Mouse (Mus musculus) inflammation-experienced regulatory T-cells, adult 6 months (primary cell): Measurements from ENCODE around the gene Srcin1. TPM values are rescaled to one million over a fixed set of nuclear protein-coding genes. Genes with fewer than 3 reads are reported as not detected.

Experiments used
- ATAC-seq: one replicate; pipeline ENCODE4 v1.8.0; 2017
- polyA plus RNA-seq, 3 experiments: library from polyadenylated mRNA; unstranded; fragments of 100-300 nt; shearing (Covaris generic); gene quantifications; one replicate each; pipeline ENCODE4 v1.2.1; 2017

Gene Srcin1
- polyA plus RNA-seq, 3 experiments from 2014 or later, result not detected

DNA sequence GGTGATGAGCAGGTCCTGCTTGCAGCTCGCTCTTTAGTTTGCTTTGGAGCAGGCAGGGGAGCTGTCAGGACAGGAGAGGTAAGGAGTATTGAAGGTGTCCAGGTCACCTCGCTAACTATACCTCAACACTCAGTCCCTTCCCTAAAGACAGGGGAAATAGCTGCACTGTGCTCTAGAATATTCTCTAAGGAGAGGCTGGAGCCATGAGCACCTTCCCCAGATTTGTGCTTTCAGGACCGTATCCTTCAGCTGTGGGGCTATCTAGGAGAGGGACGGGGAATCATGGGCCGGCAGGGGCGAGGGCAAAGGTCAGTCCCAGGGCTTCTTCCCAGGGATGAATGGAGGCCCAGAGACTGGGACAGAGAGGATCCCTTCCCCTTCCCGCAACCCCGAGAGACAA is 23.8 kb downstream of the Srcin1 start:
- no peak for ATAC-seq

DNA sequence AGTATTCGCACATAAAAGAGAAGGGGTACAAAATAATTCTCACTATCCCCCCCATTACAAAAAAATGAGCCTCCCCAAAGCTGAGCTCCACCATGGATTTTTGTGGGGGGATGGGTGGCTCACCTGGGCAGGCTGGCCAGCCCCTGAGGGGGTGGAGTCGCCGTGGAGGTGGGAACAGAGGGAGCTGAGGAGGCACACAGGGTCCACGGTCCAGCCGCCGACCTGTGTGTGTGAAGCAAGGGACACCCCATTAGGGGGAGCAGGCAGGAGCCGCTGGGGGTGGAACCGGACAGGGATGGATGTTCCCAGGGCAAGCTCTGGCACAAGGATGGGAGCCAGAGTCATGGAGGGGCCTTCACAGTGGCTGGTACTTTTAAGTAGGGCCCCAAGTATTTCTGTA is 27.2 kb downstream of the Srcin1 start:
- no peak for ATAC-seq

DNA sequence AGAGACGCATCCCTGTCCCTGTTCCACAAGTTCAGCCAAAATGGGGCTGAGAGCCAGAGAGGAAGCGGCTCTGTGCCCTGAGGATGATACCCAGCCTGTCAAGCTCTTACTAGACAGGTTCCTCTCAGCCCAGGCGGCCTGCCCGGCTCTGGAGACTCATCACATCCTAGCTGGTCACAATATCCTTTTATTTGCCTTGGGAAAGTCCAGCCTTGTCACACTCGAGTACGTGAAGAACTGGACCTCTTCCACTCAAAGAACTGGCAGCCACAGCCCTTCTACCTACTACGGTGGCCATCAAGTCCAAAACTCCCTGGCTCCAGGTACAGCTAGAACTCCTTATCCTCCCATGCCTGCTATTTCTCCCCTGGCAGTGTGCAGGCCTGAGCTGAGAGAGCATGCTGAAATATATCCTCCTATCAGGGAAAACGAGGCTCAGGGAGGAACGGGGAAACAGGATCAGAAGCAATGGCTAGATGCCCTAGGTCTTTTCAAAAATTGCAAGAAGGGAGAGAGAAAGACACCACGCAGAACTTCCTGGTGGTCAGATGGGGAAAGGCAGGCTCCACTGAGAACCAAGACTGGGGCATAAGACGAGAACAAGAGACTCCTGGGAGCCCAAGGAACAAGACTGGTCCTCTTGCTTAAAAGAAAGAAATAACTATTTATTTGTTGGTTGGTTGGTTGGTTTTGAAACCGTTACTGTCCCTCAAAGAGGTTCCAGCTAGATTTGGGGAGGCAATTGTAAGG is 27.9 kb downstream of the Srcin1 start:
- ATAC-seq, result no peak

DNA sequence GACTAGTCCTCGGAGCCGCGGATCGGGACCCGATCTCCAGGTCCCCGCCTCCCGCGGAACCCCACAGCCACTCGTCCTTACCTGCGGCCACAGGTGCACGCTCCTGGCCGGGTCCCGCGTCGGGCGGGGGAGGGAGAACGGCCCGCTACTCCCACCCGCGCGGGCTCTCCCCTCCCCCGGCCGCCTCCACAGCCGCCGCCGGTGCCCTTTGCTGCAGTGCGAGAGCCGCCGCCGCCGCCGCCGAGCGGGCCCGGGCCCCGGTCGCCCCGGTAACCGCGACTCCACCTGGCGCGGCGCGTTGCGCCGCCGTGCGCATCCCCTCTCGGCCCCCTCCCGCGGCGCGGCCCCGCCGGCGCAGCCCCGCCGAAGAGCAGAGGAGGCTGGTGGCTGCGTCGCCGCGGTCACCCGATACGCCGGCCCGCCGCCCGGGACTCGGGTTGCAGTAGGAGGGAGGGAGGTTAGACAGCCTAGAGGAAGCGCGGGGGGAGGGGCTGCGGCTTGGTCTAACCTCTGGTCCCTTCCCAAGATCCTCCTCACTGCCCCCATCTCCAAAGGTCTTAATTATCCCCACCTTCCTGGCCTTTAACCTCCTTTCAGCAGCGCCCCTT is 29.1 kb downstream of the Srcin1 start:
- ATAC-seq, result no peak

DNA sequence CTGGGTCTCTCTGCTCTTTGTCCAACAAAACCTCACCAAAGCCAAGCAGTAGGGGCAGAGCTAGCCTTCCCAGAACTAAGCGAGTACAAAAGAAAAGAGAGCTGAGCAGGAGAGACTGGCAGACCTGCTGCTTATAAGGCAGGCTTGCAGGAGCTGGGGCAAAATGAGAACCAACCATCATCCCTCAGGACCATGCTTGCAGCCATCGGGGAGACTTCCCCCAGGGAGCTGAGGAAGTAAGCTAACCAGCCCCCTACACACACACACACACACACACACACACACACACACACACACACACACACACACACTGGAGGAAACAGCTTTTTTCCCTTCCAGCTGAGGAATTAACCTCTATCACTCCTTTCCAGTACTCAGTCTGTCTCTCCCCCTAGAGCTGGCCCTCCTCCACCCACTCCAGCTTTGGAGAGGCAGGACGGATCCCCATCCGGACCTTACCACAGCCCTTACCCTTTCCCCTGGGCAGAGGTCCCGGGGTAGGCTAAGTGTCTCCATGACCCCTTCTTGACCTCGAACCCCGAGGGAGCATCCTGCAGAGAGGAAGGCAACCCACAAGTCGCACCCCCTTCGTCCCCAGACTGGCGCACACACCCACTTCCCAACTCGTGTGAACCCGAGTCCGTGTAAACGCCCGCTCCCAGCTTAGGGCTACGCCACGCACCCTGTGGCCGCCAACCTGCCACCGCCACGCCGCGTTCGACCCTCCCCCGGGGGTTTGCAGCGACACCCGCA is 30.0 kb downstream of the Srcin1 start:
- ATAC-seq, result no peak

DNA sequence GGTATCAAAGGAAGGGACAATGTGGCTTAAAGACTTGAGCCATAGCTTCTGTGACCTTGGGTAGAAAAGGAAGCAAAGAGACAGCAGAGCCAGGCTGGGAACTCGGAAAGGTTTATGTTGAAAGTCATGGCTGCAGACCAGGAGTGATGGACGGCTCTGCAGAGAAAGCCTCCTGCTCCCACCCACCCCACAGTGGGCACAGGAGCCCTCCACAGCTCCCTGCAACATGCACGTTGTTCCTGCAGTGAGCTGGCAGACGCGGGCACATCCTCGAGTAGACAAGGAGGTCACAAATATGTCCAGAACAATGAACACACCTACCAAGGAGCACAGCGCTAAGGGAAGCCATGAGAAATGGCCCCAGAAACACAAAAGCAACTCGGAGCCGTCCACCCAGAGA is 32.1 kb downstream of the Srcin1 start:
- ATAC-seq, result no peak

DNA sequence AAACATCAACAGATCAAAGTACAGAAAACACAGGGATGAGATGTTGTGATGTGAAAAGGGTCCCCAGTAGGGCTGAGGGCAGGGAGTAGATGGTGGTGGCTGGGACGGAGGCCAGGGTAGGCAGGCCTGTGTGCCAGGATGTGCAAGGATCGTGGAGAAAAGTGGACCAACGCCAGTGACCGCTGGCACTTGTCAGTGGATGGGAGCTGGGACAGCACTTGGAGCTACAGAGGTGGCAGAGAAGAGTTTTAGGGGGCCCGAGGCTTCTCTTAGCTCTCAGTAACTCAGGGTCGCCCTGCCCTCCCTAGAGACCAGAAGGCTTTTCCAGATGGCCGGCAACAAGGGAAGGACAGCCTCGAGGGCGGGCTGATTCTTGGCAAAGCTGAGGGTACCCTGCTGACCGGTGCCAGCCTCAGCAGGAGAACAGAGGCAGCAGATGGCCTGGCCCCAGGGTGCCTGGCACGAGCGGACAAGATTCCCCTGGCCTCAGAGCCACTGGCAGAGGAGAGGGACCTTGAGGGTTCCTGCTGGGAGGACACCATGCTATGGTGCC is 32.7 kb downstream of the Srcin1 start:
- ATAC-seq, result no peak

DNA sequence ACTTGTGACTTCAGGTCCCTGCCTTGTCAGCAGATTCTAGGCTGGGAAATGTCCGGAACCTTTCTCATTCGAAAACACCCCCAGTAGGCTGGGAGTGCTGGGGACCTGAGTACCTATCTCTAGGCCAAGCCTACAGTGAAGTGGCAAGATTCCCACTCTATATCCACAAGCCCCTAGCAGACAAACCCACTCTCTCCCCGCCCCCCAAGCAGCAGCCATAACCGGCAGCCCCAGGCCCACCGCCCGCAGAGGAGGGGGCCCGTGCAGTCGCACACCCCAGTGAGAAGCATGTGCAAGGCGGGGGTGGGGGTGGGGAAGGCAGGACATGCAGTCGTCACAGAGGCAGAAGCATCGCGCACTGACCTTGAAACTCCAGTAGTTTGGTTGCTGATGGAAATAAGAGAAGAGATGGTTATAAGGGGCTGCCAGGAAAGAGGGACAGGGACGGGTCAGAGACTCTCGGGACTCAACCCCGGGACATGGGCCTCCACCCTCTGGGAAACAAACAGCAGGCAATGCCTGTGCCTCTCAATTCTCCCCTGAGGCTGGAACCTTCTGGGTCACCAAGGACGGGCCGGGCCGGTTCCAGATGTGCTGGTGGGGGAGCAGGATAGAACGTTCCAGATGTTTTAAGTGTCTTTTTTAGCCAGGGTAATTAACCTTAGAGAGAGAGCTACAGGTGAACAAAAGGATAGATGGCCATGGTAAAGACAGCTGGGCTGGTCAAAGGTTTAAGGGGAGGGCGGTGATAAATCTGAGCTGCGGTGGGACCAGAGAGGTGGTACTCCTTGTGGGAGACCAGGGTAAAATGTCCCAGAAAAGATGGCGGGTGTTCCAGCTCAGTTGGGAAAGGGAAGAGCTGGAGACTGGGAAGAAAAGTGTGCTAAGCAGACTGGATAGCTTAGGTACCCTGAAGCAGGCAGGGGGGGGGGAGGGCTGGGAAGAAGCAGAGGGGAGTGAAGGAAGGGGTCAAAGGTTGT is 33.5 kb downstream of the Srcin1 start:
- ATAC-seq, result no peak

DNA sequence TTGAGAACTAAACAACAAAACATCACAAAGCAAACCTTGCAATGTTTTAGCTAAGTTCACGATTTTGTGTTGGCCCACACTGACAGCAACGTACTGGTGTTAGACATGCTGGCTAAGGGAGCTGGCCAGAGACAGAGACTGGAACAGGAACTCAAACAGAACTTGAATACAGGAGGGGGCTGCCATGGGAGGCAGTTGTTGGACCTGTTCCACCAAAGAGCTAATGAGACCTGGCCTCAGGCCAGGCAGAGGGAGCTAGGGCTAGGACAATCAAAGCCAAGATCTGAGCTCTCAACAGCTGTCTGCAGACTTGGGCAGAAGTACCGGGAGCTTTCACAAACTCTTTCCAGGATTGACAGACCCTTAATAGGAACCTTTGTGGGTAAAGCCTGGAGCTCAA is 35.4 kb downstream of the Srcin1 start:
- ATAC-seq, result no peak

DNA sequence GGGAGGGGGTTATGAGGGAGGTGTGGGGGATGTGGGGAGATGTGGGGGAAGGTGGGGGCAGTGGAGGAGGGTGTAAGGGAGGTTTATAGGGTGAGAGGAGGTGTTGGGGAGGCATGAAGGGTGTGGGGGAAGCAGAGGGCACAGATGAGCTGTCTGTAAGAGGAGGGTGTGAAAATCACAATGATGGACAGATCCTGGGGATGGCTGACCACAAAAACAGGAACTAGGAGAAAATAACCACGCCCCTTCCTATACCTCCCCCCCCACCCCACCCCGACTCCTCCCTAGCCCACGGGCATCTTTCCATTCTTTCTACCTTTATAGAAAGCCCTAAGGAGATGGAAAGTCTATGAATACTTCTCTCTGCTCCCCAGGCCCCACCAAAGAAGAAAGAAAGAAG is 35.9 kb downstream of the Srcin1 start:
- ATAC-seq, result no peak

DNA sequence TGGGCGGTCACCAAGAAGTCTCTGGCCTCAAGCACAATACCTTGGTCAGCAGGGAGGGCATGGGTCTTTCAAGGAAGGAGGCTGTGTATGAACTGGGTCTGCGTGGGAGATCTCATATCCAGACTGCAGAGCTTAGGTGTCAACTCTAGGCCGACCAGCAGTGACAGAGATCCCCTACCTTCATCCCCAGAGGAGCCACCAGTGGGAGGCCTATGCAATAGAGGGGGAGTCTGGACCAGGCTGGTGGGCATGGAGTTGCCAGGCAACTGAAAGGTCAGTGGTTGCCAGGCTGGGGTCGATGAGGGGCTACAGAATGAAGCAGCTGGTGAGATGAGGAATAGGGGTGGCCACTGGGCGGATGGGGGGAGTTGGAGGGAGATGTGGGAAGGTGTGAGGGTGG is 36.4 kb downstream of the Srcin1 start:
- ATAC-seq, result no peak

DNA sequence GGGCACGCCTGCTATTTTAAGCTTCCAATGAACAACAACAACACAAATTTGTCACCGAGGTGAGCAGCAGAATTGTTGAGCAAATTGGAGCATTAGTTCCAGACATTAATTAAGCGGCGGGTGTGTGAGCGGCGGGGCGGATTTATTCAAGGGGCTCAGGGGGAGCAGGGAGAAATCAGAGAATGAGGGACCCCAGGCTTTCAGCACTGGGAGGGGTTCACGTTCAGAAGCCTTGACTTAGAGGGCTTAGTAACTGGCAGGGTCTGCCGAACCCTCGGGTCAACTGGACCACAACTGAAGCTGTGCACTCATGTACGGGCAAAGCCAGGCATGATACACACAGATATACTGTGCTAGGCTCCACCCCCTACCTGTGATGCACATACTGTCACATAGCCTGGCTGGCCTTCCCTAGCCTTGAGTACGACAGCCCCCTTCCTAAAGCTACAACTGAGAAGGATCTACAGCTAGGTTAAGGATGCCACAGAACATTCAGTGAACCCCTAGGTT is 38.4 kb downstream of the Srcin1 start:
- ATAC-seq, result no peak

DNA sequence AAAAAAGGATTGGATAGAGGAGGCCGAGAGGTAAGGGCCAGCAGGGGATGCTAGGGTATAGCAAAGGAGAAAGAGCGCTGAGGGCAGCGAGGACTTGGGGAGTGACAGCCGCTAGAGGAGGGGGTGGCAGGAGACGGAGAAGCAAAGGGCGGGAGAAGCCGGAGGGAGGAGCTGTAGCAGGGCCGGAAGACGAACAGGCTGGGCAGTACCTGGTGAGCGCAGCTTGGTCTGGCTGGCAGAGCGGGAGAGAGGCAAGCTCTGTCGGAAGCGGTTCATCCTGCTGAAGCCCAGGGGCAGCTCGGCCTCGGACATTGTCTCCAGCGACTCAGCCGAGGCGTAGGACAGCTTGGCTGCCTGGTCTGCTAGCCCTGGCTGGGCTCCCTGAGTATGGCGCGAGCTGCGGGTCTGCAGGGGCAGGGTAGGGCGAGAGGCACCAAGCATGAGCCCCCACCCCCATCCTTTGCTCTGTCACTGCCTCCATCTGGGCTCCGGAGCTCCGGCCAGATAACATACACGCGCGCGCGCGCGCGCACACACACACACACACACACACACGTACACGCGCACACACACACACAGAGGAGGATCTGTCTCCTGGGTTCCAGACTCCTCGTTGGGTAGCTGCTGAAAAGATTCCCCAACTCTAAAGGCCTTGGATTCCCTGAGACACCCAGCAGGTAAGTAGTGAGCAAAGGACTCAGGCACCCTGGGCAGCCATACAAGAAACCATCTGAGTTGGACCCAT is 39.0 kb downstream of the Srcin1 start:
- no peak for ATAC-seq

DNA sequence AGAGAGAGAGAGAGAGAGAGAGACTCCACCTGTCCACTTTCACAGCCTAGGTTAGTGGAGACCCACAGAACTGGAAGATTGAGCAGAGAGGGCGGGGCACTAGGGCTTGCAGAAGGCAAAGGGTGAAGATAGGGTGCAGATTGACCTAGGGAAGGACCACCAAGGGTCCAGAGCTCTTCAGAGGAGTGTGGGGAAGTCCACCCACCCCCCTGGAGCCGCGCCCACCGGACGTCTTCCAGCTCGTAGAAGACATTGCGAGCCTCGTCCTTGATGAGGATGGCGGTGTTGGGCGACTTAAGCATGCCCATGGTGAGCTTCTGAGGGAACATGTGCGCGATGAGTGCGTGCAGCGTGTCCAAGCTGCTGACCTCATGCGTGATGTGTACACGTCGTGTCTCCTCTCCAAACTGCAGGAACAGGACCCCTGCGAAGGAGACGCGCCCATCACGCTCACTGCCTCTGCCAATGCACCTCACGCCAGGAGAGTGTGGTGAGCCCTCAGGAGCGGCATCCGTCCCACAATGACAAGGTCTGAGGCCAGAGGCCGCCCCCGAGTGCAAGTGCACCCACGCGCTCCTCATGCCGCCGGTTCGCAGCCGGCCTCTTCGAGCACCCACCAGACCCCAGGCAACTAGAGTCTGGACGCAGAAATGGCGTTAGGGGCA is 39.8 kb downstream of the Srcin1 start:
- no peak for ATAC-seq

DNA sequence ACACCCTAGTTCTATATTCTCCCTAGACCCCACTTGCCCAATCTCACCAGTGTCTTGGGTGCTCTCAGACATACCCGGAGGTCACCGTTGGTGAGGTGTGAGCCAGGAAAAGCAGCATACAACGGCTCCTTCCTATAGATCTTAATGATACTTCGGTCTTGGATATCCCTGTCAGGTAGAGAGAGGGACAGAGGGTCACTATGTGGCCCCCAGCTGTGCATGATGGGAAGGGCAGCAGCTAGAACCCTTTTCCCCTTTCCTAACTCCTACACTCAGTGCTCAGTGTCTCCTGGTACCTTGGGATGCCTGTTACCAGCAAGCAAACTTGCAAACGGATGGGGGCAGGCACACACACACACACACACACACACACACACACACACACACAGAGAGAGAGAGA is 40.3 kb downstream of the Srcin1 start:
- no peak for ATAC-seq

DNA sequence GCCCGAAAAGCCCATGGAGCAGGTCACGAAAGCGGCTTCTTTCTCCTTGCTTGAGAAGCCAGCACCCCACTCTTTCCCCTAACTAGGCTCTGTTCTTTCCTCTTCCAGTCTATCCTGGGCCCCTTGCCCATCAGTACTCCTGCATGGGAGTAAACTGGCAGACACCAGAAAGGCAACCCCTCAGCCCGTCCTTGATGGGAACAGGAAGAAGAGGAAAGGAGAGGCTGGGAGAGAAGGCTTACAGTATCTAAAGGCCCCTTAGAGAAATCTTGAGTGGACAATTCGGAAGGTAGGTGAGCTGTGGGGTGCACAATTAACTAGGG is 40.7 kb downstream of the Srcin1 start:
- ATAC-seq, result no peak

DNA sequence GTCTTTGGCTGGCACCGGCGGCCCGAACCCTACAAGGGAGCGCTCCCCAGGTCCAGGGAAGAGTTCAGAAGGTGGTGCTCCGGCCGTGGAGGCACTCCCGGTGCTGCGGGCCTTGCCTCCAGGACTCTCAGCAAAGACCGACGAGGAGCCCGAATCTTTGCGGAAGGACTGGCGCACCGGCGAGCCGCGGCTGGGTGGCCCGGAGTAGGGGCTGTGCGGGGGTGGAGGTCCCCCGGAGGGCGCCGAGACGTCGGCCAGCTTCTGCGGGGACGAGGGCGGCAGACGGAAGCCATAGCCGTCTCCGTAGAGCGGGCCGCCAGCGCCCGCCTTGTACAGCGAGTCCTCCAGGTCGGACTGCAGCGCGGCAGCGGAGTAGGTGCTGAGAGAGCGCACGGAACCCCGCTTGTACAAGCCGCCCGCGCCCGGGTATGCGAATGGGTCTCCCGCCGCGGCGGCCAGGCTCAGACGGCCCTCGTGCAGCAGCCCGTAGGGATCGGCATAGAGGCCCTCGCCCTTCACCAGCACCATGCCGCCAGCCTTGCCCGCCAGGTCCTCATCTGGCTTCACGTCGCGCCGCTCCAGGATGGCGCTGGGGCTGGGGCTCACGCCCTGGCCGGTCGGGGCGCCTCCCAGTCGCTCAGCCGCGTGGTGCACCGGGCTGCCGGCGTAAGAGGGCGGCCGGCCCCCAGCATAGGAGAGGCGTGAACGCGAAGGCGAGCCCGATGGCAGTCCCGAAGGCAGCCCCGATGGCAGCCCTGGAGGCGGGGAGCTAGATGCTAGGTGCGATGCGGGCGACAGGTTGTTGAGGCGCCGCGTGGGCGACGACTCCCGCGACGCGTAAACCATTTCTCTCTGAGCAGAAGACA is 41.3 kb downstream of the Srcin1 start:
- ATAC-seq, result no peak

DNA sequence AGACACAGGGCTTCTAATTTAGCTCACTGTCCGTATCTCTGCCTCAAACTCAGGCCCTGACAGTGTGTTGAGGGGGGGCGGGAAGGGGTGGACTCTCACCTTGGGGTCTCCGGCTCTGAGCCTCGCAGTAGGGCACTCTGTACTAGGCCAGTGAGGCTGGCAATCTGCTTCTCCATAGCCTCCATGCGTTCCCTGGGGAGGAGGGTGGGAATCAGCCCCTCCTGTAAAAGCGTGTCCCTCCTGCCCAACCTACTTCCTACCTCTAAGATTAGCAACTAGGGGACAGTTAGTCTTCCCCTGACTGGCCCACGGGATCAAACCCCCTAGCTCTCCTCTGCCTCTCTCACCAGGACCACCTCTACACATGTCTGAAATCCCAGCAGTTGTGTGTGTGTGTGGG is 42.3 kb downstream of the Srcin1 start:
- no peak for ATAC-seq

DNA sequence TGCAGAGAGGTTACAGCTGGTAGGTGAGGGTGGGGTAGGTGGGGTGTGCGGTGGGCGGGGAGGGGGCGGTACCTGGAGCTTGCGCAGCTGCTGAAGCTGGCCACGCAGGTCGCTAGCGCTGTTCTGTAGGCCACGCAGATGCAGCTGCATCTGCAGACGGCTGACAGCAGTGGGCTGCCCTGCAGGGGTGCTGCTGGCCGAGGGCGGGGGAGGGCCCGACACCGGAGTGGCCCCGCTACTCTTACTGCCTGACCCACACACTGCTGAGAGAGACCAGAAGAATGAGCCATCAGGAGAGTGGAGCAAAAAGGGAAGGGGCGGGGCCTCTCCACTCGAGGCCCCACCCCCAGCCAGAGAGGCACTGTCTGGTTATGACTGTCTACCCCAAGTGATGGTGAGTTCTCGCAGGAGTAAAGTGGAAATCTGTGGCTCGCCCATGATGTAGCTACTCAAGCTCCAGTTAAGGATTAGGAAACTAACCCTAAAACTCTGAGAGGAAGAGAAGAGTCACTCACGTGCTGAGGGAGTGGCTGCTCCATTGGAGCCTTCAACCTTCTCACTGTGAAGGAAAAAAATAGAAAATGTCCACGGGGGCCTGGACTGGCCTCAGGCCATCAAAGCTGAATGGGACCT is 42.9 kb downstream of the Srcin1 start:
- peak; percentile 44 for ATAC-seq

DNA sequence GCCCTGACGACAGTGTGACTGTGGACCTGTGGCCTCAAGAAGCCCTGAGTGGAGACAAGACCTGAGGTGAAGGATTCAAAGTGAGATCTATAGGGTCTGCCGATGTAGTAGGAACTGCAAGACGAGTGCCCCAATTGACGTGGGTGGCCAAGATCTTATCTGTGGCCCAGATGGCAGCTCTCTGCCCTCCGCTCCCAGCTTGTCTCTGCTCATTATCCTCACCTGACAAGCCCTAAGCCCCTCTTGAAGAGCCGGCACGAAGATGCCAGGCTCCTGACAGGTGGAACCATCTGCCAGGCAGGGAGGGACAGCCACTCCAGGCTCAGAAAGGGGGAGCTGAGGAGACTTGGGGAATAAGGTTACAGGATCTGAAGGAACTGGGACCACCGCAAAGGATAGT is 43.6 kb downstream of the Srcin1 start:
- ATAC-seq, result no peak
